Mouse (Mus musculus): ENCODE measurements around the gene Best2.

DNA sequence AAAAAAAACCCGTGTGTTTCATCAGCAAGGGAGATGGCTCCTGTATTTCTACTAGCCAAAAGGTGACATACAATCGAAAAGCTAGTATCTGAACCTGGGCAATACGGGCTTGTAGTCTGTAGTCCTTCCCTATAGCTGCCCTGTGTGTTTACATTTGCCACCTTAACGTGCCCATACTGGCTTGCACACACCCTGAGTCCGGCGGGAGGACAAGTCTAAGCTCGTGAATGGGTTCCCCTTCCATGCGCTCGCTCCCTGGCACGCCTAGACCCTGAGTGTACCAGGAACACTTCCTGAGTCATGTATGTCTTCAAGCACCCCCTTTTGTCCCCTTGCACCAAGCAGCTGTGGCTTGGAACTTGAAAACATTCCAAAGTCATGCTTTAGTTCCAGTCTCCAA is 2.4 kb upstream of the Best2 start:
- TF ChIP-seq CTCF (IDR thresholded peaks at IDR 0.05; ENCODE audit: low read depth) (no peak), EP300 (IDR thresholded peaks at IDR 0.05; ENCODE audit: low read depth) (no peak)

Data from heart, postnatal 0 days (tissue).